Mouse (Mus musculus) CD4-positive, CD25-positive, alpha-beta regulatory T cell, adult 4 months (primary cell): Measurements from ENCODE around the gene Ppp2ca. TPM values are rescaled to one million over a fixed set of nuclear protein-coding genes. Genes with fewer than 3 reads are reported as not detected.
"Not testable (repeated sequence)": the region's sequence is repeated elsewhere in the genome, so short reads cannot be mapped to it uniquely, and the experiment has no call there.

Experiments used
- ATAC-seq: one replicate; pipeline ENCODE4 v1.8.0; 2017
- polyA plus RNA-seq, 2 experiments: library from polyadenylated mRNA; unstranded; fragments of 100-300 nt; shearing (Covaris generic); gene quantifications; one replicate each; pipeline ENCODE4 v1.2.1; 2017

Gene Ppp2ca
- polyA plus RNA-seq, 2 experiments from 2014 or later, result 9.5 to 14.3 TPM

DNA sequence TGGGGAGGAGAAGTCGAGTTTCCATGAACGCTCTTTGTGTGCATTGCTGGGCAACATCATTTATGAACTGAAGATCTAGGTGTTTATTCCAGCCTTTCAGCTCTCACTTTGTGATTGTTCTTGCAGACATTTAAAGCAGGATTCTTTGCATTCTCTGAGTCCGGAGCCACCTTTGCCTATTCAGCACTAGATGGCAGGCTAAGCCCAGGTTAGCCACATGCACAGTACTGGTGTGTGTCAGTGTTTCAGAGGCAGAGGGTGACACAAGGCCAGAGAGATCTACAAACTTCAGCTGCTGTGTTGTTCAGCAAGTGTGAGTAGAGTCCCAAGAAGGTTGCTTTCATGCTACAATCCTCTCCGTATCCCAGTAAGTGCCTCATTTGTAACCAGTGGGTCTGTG lies 45.2 kb downstream of the Ppp2ca start:
- ATAC-seq, result not testable (repeated sequence)

DNA sequence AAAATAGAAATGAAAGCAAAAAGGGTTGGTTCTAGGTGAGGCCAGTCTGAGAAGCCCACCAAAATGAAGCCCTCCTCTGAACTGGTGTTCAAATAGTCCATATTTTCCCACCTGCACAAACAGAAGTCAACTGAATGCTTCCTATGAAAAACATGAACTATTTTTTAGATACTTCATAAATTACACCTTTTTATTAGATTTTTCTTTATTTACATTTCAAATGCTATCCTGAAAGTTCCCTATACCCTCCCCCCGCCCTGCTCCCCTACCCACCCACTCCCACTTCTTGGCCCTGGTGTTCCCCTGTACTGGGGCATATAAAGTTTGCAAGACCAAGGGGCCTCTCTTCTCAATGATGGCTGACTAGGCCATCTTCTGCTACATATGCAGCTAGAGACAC lies 46.9 kb downstream of the Ppp2ca start, which contains the start of gene Olfr1373:
Gene Olfr1373, minus strand, starts transcription at position 101 of the 400 bp plus-strand sequence.
- not testable (repeated sequence) for ATAC-seq

DNA sequence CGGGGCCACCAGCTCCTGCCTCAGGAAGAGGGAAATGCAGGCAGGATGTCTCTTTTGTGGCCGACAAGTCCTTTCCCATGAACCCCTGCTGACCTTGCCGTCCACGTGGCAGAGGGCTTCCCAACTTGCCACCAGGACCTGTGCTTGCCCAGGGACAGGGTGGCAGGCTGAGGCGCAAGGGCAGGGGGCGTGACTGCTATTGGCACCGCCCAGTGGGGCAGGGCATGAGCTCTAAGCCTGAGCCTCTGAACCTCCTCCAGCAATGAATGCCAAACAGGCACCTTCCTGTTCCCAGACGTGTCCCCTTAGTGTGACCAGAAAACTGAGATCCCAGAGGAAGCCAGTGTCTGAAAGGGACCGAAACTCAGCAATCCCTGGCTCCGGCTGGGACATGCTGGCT lies 65.4 kb downstream of the Ppp2ca start:
- no peak for ATAC-seq

DNA sequence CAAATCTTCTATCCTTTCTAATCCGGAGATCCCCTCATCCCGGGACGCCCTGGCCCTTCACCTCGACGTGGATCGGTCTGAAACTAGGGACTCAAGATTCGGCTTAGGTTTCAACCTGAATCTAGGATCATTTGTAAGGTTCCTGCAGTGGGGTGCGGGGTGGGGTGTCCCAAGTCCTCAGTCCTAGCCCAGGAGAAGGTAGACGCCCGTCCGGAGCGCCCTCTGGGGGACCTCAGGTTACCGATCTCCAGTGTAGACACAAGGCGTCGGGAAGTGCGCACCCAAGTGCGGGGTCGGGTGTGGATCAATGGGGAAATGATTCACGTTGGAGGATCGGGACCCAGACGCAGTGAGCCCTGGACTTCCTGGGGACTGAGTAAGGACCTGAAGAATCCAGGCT lies 68.6 kb downstream of the Ppp2ca start:
- ATAC-seq, result no peak

DNA sequence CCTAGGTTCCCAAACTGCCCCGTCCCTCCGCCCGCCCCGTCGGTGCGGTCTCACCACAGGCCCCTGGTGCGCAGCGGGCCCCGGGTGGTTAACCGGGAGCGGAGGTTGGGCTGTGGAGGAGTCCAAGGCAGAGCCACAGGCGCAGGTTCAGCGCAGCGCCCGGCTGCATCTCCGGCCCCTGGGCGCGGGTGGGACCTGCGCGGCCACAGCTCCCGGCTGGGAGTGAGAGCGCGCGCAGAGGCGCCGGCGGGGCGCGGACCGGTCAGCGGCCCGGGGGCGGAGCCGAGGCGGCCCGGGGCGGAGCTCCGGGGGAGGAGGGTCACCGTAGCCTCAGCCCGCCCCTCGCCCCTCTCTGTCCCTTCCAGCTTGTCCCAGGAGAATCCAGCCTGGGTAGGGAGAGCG lies 69.4 kb downstream of the Ppp2ca start:
- ATAC-seq, result not testable (repeated sequence)

DNA sequence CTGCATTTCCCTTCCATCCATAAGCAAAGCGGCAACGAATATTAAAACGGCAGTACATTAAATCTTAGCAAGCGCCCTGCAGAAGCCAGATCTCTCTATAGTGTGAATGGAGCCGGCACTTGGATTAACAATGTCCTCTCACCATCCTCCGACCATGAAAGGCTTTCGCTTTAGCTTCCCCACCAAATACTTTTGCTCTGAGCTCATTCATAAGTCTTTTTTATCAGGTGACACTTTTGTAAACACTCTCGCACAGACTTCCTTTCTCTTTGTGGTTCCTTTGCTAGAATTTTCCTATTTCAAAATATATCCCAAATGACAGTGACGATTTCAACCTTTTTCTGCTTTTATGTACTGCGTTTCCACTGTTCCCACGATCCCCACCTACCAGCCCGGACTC lies 70.0 kb downstream of the Ppp2ca start:
- ATAC-seq, result no peak

Other genes with a start within 250 kb of the Ppp2ca start
- 10 to 100 TPM; 19.9 to 27.8 TPM for gene Jade2, start 241.0 kb upstream of the Ppp2ca start, polyA plus RNA-seq
- 100 to 1,000 TPM in 1 of 2 experiments, 10 to 100 TPM in 1; 92.5 to 116 TPM for gene Cdkn2aipnl, start 131.0 kb upstream of the Ppp2ca start, polyA plus RNA-seq
- gene Ube2b, start 97.9 kb upstream of the Ppp2ca start, polyA plus RNA-seq, result 100 to 1,000 TPM; 197 to 249 TPM
- gene Cdkl3, start 94.5 kb upstream of the Ppp2ca start, polyA plus RNA-seq, result 1 to 10 TPM; 2.7 to 5.3 TPM
- not detected for gene Olfr1373, start 46.8 kb downstream of the Ppp2ca start, polyA plus RNA-seq
- gene Olfr1371, start 115.3 kb downstream of the Ppp2ca start, polyA plus RNA-seq, result not detected
- 100 to 1,000 TPM; 212 to 326 TPM for gene Skp1a, start 133.3 kb downstream of the Ppp2ca start, polyA plus RNA-seq
- 100 to 1,000 TPM; 246 to 283 TPM for gene Tcf7, start 184.3 kb downstream of the Ppp2ca start, polyA plus RNA-seq